Mouse (Mus musculus) forebrain, postnatal 0 days (tissue): ENCODE results near the gene Atxn2l. TPM values are rescaled to one million over a fixed set of nuclear protein-coding genes. Genes with fewer than 3 reads are reported as not detected.

Experiments
- ATAC-seq: fragments of 200-750 bp; cut with Nextera tagmentation; 2 replicates; pipeline ENCODE4 v1.8.0; 2017; ENCODE audit warnings: mild to moderate bottlenecking, moderate library complexity
- DNase-seq: peaks from one replicate; pipeline ENCODE4 v3.0.0-alpha.2; 2015
- H3K27ac ChIP-seq: fragments of 300-500 bp; sonication (generic); 2 replicates; pipeline ENCODE4 v1.5.1; 2014; ENCODE audit warnings: low read depth, mild to moderate bottlenecking, antibody characterized with exemption, low read length, moderate library complexity, mixed read lengths
- H3K27me3 ChIP-seq: fragments of 300-500 bp; sonication (generic); 2 replicates; pipeline ENCODE4 v1.6.1; 2014; ENCODE audit warnings: mild to moderate bottlenecking, low read length, mixed read lengths; ENCODE audit not compliant: insufficient read depth
- H3K36me3 ChIP-seq: fragments of 300-500 bp; sonication (generic); 2 replicates; pipeline ENCODE4 v1.6.1; 2014; ENCODE audit warnings: mild to moderate bottlenecking, moderate library complexity; ENCODE audit not compliant: insufficient read depth
- H3K4me1 ChIP-seq: fragments of 300-500 bp; sonication (generic); 2 replicates; pipeline ENCODE4 v1.6.1; 2014; ENCODE audit warnings: antibody characterized with exemption; ENCODE audit not compliant: insufficient read depth
- H3K4me2 ChIP-seq: fragments of 300-500 bp; sonication (generic); 2 replicates; pipeline ENCODE4 v1.6.1; 2014; ENCODE audit warnings: low read depth, mild to moderate bottlenecking, moderate library complexity
- H3K4me3 ChIP-seq: fragments of 300-500 bp; sonication (generic); 2 replicates; pipeline ENCODE4 v1.5.1; 2014; ENCODE audit warnings: low read depth, low read length, mixed read lengths
- H3K9ac ChIP-seq: fragments of 300-500 bp; sonication (generic); 2 replicates; pipeline ENCODE4 v1.6.1; 2014; ENCODE audit warnings: mild to moderate bottlenecking
- H3K9me3 ChIP-seq: fragments of 300-500 bp; sonication (generic); 2 replicates; pipeline ENCODE4 v1.6.1; 2016; ENCODE audit warnings: low read length
- CTCF ChIP-seq: sonication (generic); IDR thresholded peaks from 2 replicates; pipeline ENCODE4 v1.5.1; 2016; ENCODE audit warnings: antibody characterized with exemption, control low read depth, low read depth
- WGBS: fragments of 180-500 bp; shearing (Covaris S2); extraction: QIAGEN DNeasy Blood & Tissue Kit; methylation state at CpG from one replicate; pipeline ENCODE4 v1.1.7; 2014; 5-methylcytosine and 5-hydroxymethylcytosine counted together
- polyA plus RNA-seq: library from polyadenylated mRNA; unstranded; fragments of >200 nt; fragmentation: Nextera tagmentation; extraction: Ambion mirVana; gene quantifications from 2 replicates; pipeline ENCODE4 v1.2.1, GENCODE M21; 2015
- total RNA-seq: library from RNA; depleted of rRNA; stranded (reverse); fragments of >200 nt; gene quantifications from 2 replicates; pipeline ENCODE4 v1.2.3, GENCODE M21; 2014

Gene Atxn2l
- total and polyA plus RNA-seq, 2 experiments from 2014 or later, result 56.8 to 89.0 TPM

GRCm38 (mm10) chr7:126502751-126503150 lies 486 bp downstream of the Atxn2l start:
- Histone ChIP-seq H3K27me3 (no peaks in the 10 kb centered on the region), H3K4me3 (peak overlapping the region; percentile 96), H3K4me2 (peak overlapping the region; percentile 60), H3K36me3 (peaks cover 34% of the 10 kb centered on the region), H3K4me1 (peaks cover 5% of the 10 kb centered on the region; the same call in 1 of the 2 replicates), H3K9ac (peak overlapping the region; percentile 98), H3K9me3 (no peaks in the 10 kb centered on the region), H3K27ac (peak overlapping the region; percentile 96)
- TF ChIP-seq CTCF, result no peak
- no peak for DNase-seq
- 2% methylated on average over 36 of the region's 40 CpGs for WGBS
- ATAC-seq, result no peak

GRCm38 (mm10) chr7:126502023-126502741 lies 1.1 kb downstream of the Atxn2l start:
- Histone ChIP-seq H3K9me3 (no peaks in the 10 kb centered on the region), H3K27me3 (no peaks in the 10 kb centered on the region), H3K4me1 (peaks cover 5% of the 10 kb centered on the region; the same call in 1 of the 2 replicates), H3K36me3 (peaks cover 39% of the 10 kb centered on the region), H3K27ac (peak overlapping the region; percentile 96), H3K4me2 (peak overlapping the region; percentile 60), H3K4me3 (peak overlapping the region; percentile 96), H3K9ac (peak overlapping the region; percentile 98)
- no peak for TF ChIP-seq CTCF
- ATAC-seq, result peak; percentile 90
- WGBS, result 4% methylated on average over 52 of the region's 57 CpGs
- peak; percentile 98 for DNase-seq

DNA sequence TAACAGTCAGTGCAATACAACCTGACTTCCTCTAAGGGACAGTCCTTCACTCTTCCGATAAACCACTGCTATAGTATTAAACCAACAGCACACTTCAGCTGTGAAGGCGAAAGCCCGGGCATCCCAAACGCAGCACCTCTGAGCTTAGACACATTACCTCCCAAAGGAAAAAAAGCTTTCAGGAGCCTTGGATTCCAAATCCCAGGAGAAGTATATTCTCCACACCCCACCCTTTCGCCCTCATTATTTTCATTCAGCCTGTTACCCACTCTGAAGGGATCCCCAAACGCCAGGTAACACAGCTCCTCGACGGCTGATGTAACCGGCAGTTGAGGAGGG lies 1.6 kb downstream of the Atxn2l start:
- peaks cover 5% of the 10 kb centered on the region; the same call in 1 of the 2 replicates for H3K4me1 ChIP-seq
- H3K27me3 ChIP-seq, result no peaks in the 10 kb centered on the region
- no peak for TF ChIP-seq CTCF
- WGBS, result 3% methylated on average over 9 of the region's 9 CpGs
- ATAC-seq (no peak), DNase-seq (no peak)
- peak overlapping the region; percentile 96 for H3K27ac ChIP-seq
- H3K9me3 ChIP-seq, result no peaks in the 10 kb centered on the region
- peak overlapping the region; percentile 60 for H3K4me2 ChIP-seq
- H3K4me3 ChIP-seq, result peak overlapping the region; percentile 96
- peaks cover 45% of the 10 kb centered on the region for H3K36me3 ChIP-seq
- H3K9ac ChIP-seq, result peak overlapping the region; percentile 71

DNA sequence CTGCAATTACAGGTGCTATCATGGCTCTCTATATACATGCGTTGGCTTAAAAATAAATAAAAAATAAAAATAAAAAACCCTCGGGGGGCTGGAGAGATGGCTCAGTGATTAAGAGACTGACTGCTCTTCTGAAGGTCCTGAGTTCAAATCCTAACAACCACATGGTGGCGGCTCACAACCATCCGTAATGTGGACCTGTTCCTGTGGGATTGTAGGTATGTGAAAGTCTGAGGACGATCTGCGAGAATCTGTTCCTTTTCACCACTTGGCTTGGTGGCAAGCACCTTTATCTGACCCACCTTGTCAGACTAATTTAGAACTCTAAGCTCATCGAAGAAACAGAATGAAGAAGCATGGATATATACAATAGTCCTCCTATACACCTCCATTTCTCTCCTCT lies 3.8 kb downstream of the Atxn2l start:
- no peak overlapping the region for H3K4me2 ChIP-seq
- ATAC-seq, result no peak
- peaks cover 5% of the 10 kb centered on the region; the same call in 1 of the 2 replicates for H3K4me1 ChIP-seq
- H3K36me3 ChIP-seq, result peaks cover 67% of the 10 kb centered on the region
- no peaks in the 10 kb centered on the region for H3K9me3 ChIP-seq
- DNase-seq, result no peak
- no peak overlapping the region for H3K4me3 ChIP-seq
- TF ChIP-seq CTCF, result no peak
- no peak overlapping the region for H3K9ac ChIP-seq
- WGBS, result 96% methylated on average over 7 of the region's 7 CpGs
- no peak overlapping the region for H3K27ac ChIP-seq
- no peaks in the 10 kb centered on the region for H3K27me3 ChIP-seq

GRCm38 (mm10) chr7:126497966-126498365 lies 5.3 kb downstream of the Atxn2l start:
- H3K36me3 ChIP-seq, result peaks cover 81% of the 10 kb centered on the region
- no peak overlapping the region for H3K4me3 ChIP-seq
- H3K9me3 ChIP-seq, result no peaks in the 10 kb centered on the region
- H3K4me1 ChIP-seq, result 0 out of 2 replicates have a peak, but pooled peaks cover 5% of the 10 kb centered on the region
- ATAC-seq (no peak), DNase-seq (no peak)
- H3K9ac ChIP-seq, result no peak overlapping the region
- 89% methylated on average over 12 of the region's 12 CpGs for WGBS
- H3K27me3 ChIP-seq, result no peaks in the 10 kb centered on the region
- H3K4me2 ChIP-seq, result no peak overlapping the region
- no peak for TF ChIP-seq CTCF
- H3K27ac ChIP-seq, result no peak overlapping the region

DNA sequence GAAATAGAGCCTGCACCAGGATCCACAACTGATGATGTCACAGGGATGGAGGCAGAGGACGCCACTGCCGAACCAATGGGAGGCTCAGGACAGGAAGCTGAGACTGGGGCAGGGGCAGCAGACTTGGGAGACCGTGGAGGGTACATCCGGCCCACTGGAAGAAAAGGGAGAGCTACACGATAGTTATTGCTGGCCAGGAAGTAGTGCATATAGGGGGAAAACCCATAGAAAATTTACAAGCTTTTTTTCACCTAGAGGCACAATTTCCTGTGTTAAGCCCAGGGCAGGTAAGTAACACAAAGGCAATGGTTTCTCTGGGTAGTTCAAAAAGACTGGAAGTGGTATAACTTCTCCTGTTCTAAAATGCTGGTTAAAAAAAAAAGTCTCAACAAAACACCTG lies 6.8 kb downstream of the Atxn2l start:
- DNase-seq, result no peak
- TF ChIP-seq CTCF, result no peak

GRCm38 (mm10) chr7:126494120-126494519 lies 9.1 kb downstream of the Atxn2l start:
- no peak overlapping the region for H3K4me3 ChIP-seq
- 92% methylated on average over 6 of the region's 6 CpGs for WGBS
- TF ChIP-seq CTCF, result no peak
- no peaks in the 10 kb centered on the region for H3K4me1 ChIP-seq
- no peak for ATAC-seq
- peaks cover 97% of the 10 kb centered on the region for H3K36me3 ChIP-seq
- no peak for DNase-seq
- H3K9ac ChIP-seq, result no peak overlapping the region
- no peaks in the 10 kb centered on the region for H3K27me3 ChIP-seq
- no peak overlapping the region for H3K27ac ChIP-seq
- no peaks in the 10 kb centered on the region for H3K9me3 ChIP-seq
- no peak overlapping the region for H3K4me2 ChIP-seq

More for the DNA sequence above, 6.8 kb downstream of the Atxn2l start:
- ATAC-seq, result no peak
- no peaks in the 10 kb centered on the region for H3K27me3 ChIP-seq
- H3K27ac ChIP-seq, result no peak overlapping the region
- no peaks in the 10 kb centered on the region for H3K9me3 ChIP-seq
- no peak overlapping the region for H3K4me3 ChIP-seq
- no peak overlapping the region for H3K4me2 ChIP-seq
- H3K4me1 ChIP-seq, result 0 out of 2 replicates have a peak, but pooled peaks cover 5% of the 10 kb centered on the region
- 90% methylated on average over 5 of the region's 5 CpGs for WGBS
- H3K9ac ChIP-seq, result no peak overlapping the region
- H3K36me3 ChIP-seq, result peaks cover 95% of the 10 kb centered on the region
